Mouse (Mus musculus) testis, adult 2 months (tissue): Measurements from ENCODE around the gene Rrp1b.

Source experiments
- CTCF ChIP-seq: fragments of 200-500 bp; IDR thresholded peaks from 2 replicates; pipeline ENCODE4 v1.5.1; 2012; ENCODE audit warnings: low read depth, mild to moderate bottlenecking, inconsistent platforms, low read length, moderate library complexity; ENCODE audit not compliant: control insufficient read depth, insufficient read depth, insufficient replicate concordance
- POLR2A ChIP-seq: fragments of 200-500 bp; IDR thresholded peaks from 2 replicates; pipeline ENCODE4 v1.6.1; 2012; ENCODE audit warnings: low read depth, mild to moderate bottlenecking, inconsistent platforms, low read length, moderate library complexity; ENCODE audit not compliant: control insufficient read depth

- TF ChIP-seq POLR2A (no peak), CTCF (no peak)
Measured at GRCm38 (mm10) chr17:32074658-32075057, 38.8 kb downstream of the Rrp1b start.
